Mouse (Mus musculus): Measurements from ENCODE around the gene Gpatch4.

GRCm38 (mm10) chr3:88022322-88023191 is 20.4 kb upstream of the Gpatch4 start:
- no peak for TF ChIP-seq CTCF (IDR thresholded peaks at IDR 0.05; ENCODE audit: extremely low read depth, insufficient read depth, insufficient read length, insufficient replicate concordance)
- TF ChIP-seq POLR2A (IDR thresholded peaks at IDR 0.05; ENCODE audit: low read depth, low read length) = no peak
